ENCODE assay signal across 21 mouse cellular contexts in the genomic region with DNA sequence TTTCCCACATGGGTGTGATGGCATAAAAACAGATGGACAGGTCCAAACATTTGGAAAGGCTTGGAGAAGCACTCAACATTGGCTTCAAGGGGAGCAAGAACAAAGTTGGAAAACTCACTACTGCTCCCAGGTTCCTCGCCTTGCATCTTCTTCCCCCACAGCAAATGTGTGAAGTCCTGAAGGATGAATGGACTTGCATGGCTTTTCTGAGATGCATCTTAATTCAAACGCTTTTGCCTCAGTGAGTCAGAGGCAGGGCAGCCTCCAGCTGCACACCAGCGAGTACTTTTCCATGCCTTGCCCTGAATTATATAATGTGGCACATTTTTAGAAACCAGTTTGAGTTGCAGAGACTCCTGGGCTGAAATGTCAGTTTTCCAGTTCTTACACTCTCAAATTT.
DNase-seq lines count a peak whose midpoint lies in the region.
"Had no signal": no experiment of that assay in that cellular context is flagged by ENCODE, and none has a peak within 500 bp of the region (broad histone marks: within the 10 kb centered on the region; RNA-seq: fewer than 3 reads in every experiment).

No protein-coding gene starts in this region.

- DNase-seq in frontal cortex, adult 2 months (ENCODE audit: extremely low spot score in 1 of 2, low spot score in 1 of 2), result peak; percentile 65 to 80
- DNase-seq in frontal cortex, postnatal 10 days (ENCODE audit: low spot score in 2 of 2), result no peak
- peak; percentile 86 for DNase-seq in right cerebral cortex, adult 18-20 months
- no peak for DNase-seq in right cerebral cortex, postnatal 4 days
- DNase-seq in frontal cortex, postnatal 36 days (ENCODE audit: low spot score in 2 of 2), result peak; percentile 48 to 75
- DNase-seq in left cerebral cortex, postnatal 36 days (ENCODE audit: low spot score in 2 of 2), result peak; percentile 34 to 61
- no peak for DNase-seq in testis, postnatal 10 days (ENCODE audit: low spot score)
- no peak for DNase-seq in cerebellum, postnatal 10 days
- DNase-seq: adrenal gland, postnatal 10 days; B cell, adult 2 months; cerebellum, adult 11-12 months; cerebellum, adult 9-11 months; gastrocnemius, adult 2 months; gastrocnemius, postnatal 36 days; heart, postnatal 10 days; kidney, adult 9 months; kidney, postnatal 14 days; retina, postnatal 1 day; spleen, adult 18-20 months; thymus, adult 2 months; thymus, postnatal 36 days had no signal

- intact Hi-C loops in left cerebral cortex, postnatal 36 days (cut with DNase I), result loop anchor here (5.0 kb wide), 1 partner anchor 80 kb away; no protein-coding TSS in a partner anchor

Comparison
In these comparisons a context has a peak if more than half of its experiments do, and no peak if none do; other contexts are left out.
1. DNase-seq: peak in frontal cortex, adult 2 months (2 of 2), right cerebral cortex, adult 18-20 months (single experiment), frontal cortex, postnatal 36 days (2 of 2) and left cerebral cortex, postnatal 36 days (2 of 2); none in frontal cortex, postnatal 10 days (0 of 2), right cerebral cortex, postnatal 4 days (single experiment), testis, postnatal 10 days (single experiment) and cerebellum, postnatal 10 days (0 of 2).